Mouse (Mus musculus) heart, embryonic 12.5 days (tissue): Measurements from ENCODE around the gene Shc1. TPM values are rescaled to one million over a fixed set of nuclear protein-coding genes. Genes with fewer than 3 reads are reported as not detected.
A peak's percentile ranks its signal among the peaks of the same experiment; 100 is the strongest.

Experiments
- ATAC-seq: fragments of 200-750 bp; cut with Nextera tagmentation; 2 replicates; pipeline ENCODE4 v1.8.0; 2017; ENCODE audit warnings: moderate TSS enrichment, moderate library complexity; ENCODE audit not compliant: insufficient number of reproducible peaks, low FRiP score
- H3K27ac ChIP-seq: fragments of 300-500 bp; sonication (generic); 2 replicates; pipeline ENCODE4 v1.5.1; 2016; ENCODE audit warnings: mild to moderate bottlenecking, moderate library complexity; ENCODE audit not compliant: poor library complexity, severe bottlenecking
- H3K27me3 ChIP-seq: fragments of 300-500 bp; sonication (generic); replicated peaks from 2 replicates; pipeline ENCODE4 v1.6.1; 2016; ENCODE audit warnings: mild to moderate bottlenecking, moderate library complexity
- H3K36me3 ChIP-seq: fragments of 300-500 bp; sonication (generic); 2 replicates; pipeline ENCODE4 v1.6.1; 2016; ENCODE audit warnings: mild to moderate bottlenecking, moderate library complexity
- H3K4me1 ChIP-seq: fragments of 300-500 bp; sonication (generic); replicated peaks from 2 replicates; pipeline ENCODE4 v1.6.1; 2016; ENCODE audit warnings: mild to moderate bottlenecking
- H3K4me2 ChIP-seq: fragments of 300-500 bp; sonication (generic); 2 replicates; pipeline ENCODE4 v1.6.1; 2016; ENCODE audit warnings: mild to moderate bottlenecking, moderate library complexity
- H3K4me3 ChIP-seq: fragments of 300-500 bp; sonication (generic); 2 replicates; pipeline ENCODE4 v1.5.1; 2016; ENCODE audit warnings: mild to moderate bottlenecking
- H3K9ac ChIP-seq: fragments of 300-500 bp; sonication (generic); 2 replicates; pipeline ENCODE4 v1.6.1; 2016; ENCODE audit warnings: mild to moderate bottlenecking, moderate library complexity
- H3K9me3 ChIP-seq: fragments of 300-500 bp; sonication (generic); replicated peaks from 2 replicates; pipeline ENCODE4 v1.6.1; 2016; ENCODE audit warnings: mild to moderate bottlenecking, moderate library complexity
- WGBS: fragments of 180-500 bp; shearing (Covaris S2); methylation state at CpG from one replicate; pipeline ENCODE4 v1.1.7; 2016; 5-methylcytosine and 5-hydroxymethylcytosine counted together
- polyA plus RNA-seq: library from polyadenylated mRNA; unstranded; fragments of >200 nt; fragmentation: Nextera tagmentation; extraction: Ambion mirVana; gene quantifications from 2 replicates; pipeline ENCODE4 v1.2.1, GENCODE M21; 2016

The Shc1 gene
- polyA plus RNA-seq, 1 experiment from 2014 or later, result 78.1 TPM

- 1% methylated on average over 56 of the region's 56 CpGs for WGBS
- peak overlapping the region; percentile 78 for H3K4me3 ChIP-seq
- peak overlapping the region; percentile 84 for H3K9ac ChIP-seq
- no peaks in the 10 kb centered on the region for H3K36me3 ChIP-seq
- peak overlapping the region; percentile 100 for H3K4me2 ChIP-seq
- peaks cover 50% of the 10 kb centered on the region for H3K4me1 ChIP-seq
- no peaks in the 10 kb centered on the region for H3K9me3 ChIP-seq
- no peaks in the 10 kb centered on the region for H3K27me3 ChIP-seq
- peak overlapping the region; percentile 58 for H3K27ac ChIP-seq
- ATAC-seq, result no peak
Observed at GRCm38 (mm10) chr3:89391663-89392511, 26.4 kb upstream of the Shc1 start.

DNA sequence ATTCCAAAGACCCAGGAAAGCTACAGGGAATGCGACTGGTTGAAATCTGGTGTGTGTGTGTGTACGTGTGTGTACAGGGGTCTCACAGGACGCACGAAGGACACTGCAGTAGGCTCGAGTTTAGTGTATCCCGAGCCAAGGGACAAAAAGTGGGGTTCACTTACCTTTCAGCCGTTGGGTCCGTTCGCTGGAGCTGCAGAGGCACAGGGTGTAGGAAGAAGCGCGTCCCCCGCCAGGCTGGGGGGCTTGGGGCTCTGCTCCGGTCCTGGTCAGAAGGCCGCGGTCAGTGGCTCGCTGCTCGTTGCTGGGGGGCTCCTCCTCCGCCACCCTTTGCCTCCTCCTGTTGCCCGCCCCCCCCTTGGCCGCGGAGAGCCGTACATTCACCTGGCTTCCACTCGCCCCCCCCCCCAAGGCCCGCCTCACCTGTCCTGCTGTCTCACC is 25.4 kb upstream of the Shc1 start:
- H3K9ac ChIP-seq, result peak overlapping the region; percentile 84
- H3K36me3 ChIP-seq, result no peaks in the 10 kb centered on the region
- peak overlapping the region; percentile 58; the same call in 1 of the 2 replicates for H3K27ac ChIP-seq
- H3K4me3 ChIP-seq, result peak overlapping the region; percentile 78
- 0% methylated on average over 20 of the region's 24 CpGs for WGBS
- H3K9me3 ChIP-seq, result no peaks in the 10 kb centered on the region
- H3K4me2 ChIP-seq, result peak overlapping the region; percentile 100
- H3K27me3 ChIP-seq, result no peaks in the 10 kb centered on the region
- H3K4me1 ChIP-seq, result peaks cover 49% of the 10 kb centered on the region
- ATAC-seq, result no peak

DNA sequence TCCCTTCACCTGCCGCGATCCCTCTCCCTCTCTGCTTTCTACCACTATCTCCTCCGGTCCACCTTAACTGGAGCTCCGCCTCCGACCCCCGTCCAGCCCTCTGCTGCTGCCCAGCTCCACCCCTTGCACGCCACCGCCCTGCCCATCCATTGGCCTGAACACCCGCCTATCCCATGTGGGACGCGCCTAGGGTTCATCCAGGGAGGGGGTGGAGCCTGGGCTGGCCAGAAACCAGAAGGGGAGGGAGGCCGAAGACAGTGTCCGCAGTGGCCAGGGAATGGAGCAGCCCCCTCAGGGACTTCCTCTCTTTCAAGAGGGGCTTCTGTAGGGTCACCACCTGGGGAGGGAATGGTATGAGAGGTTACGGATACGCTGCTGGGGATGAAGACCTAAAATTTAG is 24.6 kb upstream of the Shc1 start:
- Histone ChIP-seq H3K36me3 (no peaks in the 10 kb centered on the region), H3K27me3 (no peaks in the 10 kb centered on the region), H3K4me3 (peak overlapping the region; percentile 78), H3K4me1 (peaks cover 49% of the 10 kb centered on the region), H3K27ac (peak overlapping the region; percentile 93), H3K9me3 (no peaks in the 10 kb centered on the region), H3K4me2 (peak overlapping the region; percentile 100), H3K9ac (peak overlapping the region; percentile 84)
- 1% methylated on average over 15 of the region's 15 CpGs for WGBS
- ATAC-seq, result peak; percentile 94

GRCm38 (mm10) chr3:89394006-89394893 is 24.0 kb upstream of the Shc1 start, which contains the start of gene Zbtb7b:
Zbtb7b (minus strand) TSS chr3:89394776.
- peak; percentile 60 for ATAC-seq
- Histone ChIP-seq H3K27me3 (no peaks in the 10 kb centered on the region), H3K9ac (peak within 1 kb of the TSS; percentile 79), H3K4me3 (peak within 1 kb of the TSS; percentile 78), H3K36me3 (no peaks in the 10 kb centered on the region), H3K4me1 (peaks cover 46% of the 10 kb centered on the region), H3K4me2 (peak within 1 kb of the TSS; percentile 100), H3K27ac (peak within 1 kb of the TSS; percentile 93), H3K9me3 (no peaks in the 10 kb centered on the region)
- WGBS, result under 1% methylated on average over 39 of the region's 42 CpGs

DNA sequence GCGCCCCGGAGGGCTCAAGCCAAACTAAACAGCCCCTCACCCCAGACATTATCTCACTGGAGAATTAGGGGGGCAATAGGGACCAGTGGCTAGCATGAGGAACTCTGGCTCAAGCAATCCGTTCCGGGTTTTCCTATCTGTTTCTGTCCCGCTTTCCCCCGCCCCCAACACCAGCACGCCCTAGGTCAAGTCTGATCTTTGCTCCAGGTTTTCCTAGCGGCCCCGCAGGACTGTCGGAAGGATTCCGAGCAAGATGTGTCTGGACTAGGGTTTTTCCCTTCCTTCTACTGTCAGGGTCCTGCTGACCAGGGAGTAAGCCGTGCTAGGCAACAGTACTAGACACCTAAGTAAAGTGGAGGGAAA is 23.4 kb upstream of the Shc1 start:
- peak; percentile 15 for ATAC-seq
- Histone ChIP-seq H3K9ac (peak overlapping the region; percentile 79), H3K36me3 (peaks cover 3% of the 10 kb centered on the region; the same call in 1 of the 2 replicates), H3K4me3 (peak overlapping the region; percentile 78), H3K9me3 (no peaks in the 10 kb centered on the region), H3K4me2 (peak overlapping the region; percentile 100), H3K27me3 (no peaks in the 10 kb centered on the region), H3K27ac (peak overlapping the region; percentile 93), H3K4me1 (peaks cover 40% of the 10 kb centered on the region)
- WGBS, result under 1% methylated on average over 12 of the region's 12 CpGs

- Histone ChIP-seq H3K9ac (peak overlapping the region; percentile 79), H3K4me3 (peak overlapping the region; percentile 78), H3K27me3 (no peaks in the 10 kb centered on the region), H3K27ac (peak overlapping the region; percentile 93), H3K4me2 (peak overlapping the region; percentile 100), H3K36me3 (peaks cover 3% of the 10 kb centered on the region; the same call in 1 of the 2 replicates), H3K9me3 (no peaks in the 10 kb centered on the region), H3K4me1 (peaks cover 35% of the 10 kb centered on the region)
- WGBS, result 3% methylated on average over 10 of the region's 10 CpGs
- no peak for ATAC-seq
Observed at GRCm38 (mm10) chr3:89395419-89395805, 22.8 kb upstream of the Shc1 start.

GRCm38 (mm10) chr3:89395806-89396653 is 22.2 kb upstream of the Shc1 start:
- H3K9ac ChIP-seq, result peak overlapping the region; percentile 79
- H3K9me3 ChIP-seq, result no peaks in the 10 kb centered on the region
- peak overlapping the region; percentile 78 for H3K4me3 ChIP-seq
- WGBS, result under 1% methylated on average over 32 of the region's 44 CpGs
- peak overlapping the region; percentile 100 for H3K4me2 ChIP-seq
- no peaks in the 10 kb centered on the region for H3K27me3 ChIP-seq
- peaks cover 28% of the 10 kb centered on the region for H3K4me1 ChIP-seq
- no peak for ATAC-seq
- peaks cover 4% of the 10 kb centered on the region for H3K36me3 ChIP-seq
- H3K27ac ChIP-seq, result peak overlapping the region; percentile 93

DNA sequence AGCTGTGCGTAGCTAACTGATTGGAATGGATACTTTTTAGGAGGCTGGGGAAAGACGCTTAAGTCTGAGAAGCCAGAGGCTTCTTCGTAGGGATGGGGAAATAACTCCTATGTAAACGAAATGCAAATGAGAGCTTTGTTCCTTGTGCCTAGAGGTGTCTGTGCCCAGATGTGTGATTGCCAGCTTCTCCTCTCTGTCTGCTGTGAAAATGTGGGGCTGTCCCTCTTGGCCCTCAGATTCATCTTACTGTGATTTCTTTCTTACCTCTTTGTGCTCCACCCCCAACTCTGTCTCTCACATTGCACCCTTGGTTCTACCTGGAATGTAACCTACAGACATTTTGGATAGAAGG is 21.6 kb upstream of the Shc1 start:
- Histone ChIP-seq H3K9me3 (no peaks in the 10 kb centered on the region), H3K9ac (peak overlapping the region; percentile 79)

DNA sequence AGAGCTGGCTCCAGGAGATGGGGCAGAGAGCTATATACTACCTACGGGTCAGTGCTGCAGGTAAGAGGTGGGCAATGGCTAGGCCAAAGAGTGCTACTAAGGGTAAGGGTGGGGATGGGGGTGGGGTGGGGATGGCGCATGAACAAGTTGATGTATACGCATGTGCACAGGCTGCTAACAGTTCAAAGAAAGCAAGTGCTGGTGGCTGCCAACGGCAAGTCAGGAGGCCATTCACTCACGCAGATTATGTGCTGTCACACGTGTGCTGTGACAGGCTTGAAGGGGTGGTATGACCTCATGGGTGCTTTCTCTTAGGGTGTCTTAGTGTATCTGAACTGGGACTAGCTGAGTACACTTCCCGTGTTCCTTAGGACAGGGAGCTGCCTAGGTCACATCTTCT is 16.9 kb upstream of the Shc1 start:
- ATAC-seq, result no peak
- H3K4me2 ChIP-seq, result no peak overlapping the region
- no peak overlapping the region for H3K27ac ChIP-seq
- H3K27me3 ChIP-seq, result no peaks in the 10 kb centered on the region
- H3K4me3 ChIP-seq, result no peak overlapping the region
- H3K9me3 ChIP-seq, result no peaks in the 10 kb centered on the region
- H3K4me1 ChIP-seq, result peaks cover 7% of the 10 kb centered on the region
- peaks cover 43% of the 10 kb centered on the region for H3K36me3 ChIP-seq
- 86% methylated on average over 7 of the region's 7 CpGs for WGBS
- no peak overlapping the region for H3K9ac ChIP-seq

More for the DNA sequence above, 21.6 kb upstream of the Shc1 start:
- no peak for ATAC-seq
- Histone ChIP-seq H3K27ac (0 out of 2 replicates have a peak overlapping the region, but pooled peaks have one; percentile 93), H3K27me3 (no peaks in the 10 kb centered on the region), H3K4me3 (peak overlapping the region; percentile 78), H3K36me3 (peaks cover 10% of the 10 kb centered on the region), H3K4me2 (peak overlapping the region; percentile 100), H3K4me1 (peaks cover 22% of the 10 kb centered on the region)
- WGBS, result 0% methylated on average over 4 of the region's 4 CpGs

- Histone ChIP-seq H3K4me3 (no peak within 1 kb of the TSS), H3K27ac (no peak within 1 kb of the TSS), H3K27me3 (no peaks in the 10 kb centered on the region), H3K4me2 (no peak within 1 kb of the TSS), H3K36me3 (peaks cover 52% of the 10 kb centered on the region), H3K9ac (no peak within 1 kb of the TSS), H3K4me1 (no peaks in the 10 kb centered on the region), H3K9me3 (no peaks in the 10 kb centered on the region)
- WGBS, result 75% methylated on average over 5 of the region's 5 CpGs
- ATAC-seq, result no peak
Observed at GRCm38 (mm10) chr3:89402693-89403092, 15.6 kb upstream of the Shc1 start, which contains the start of gene Lenep. Lenep (minus strand) TSS chr3:89402793.
